ENCODE assay signal across 38 mouse cellular contexts in genomic region chr4:126693021-126693420, GRCm38 (mm10). TPM values are rescaled to one million over a fixed set of nuclear protein-coding genes. Genes with fewer than 3 reads are reported as not detected.
"Had no signal": no experiment of that assay in that cellular context is flagged by ENCODE, and none has a peak within 500 bp of the region (broad histone marks: within the 10 kb centered on the region; RNA-seq: fewer than 3 reads in every experiment).

No protein-coding gene starts in this region.

- H3K9ac ChIP-seq: heart, embryonic 13.5 days; heart, embryonic 15.5 days; hindbrain, embryonic 12.5 days; hindbrain, embryonic 14.5 days; intestine, embryonic 15.5 days; limb, embryonic 13.5 days; limb, embryonic 15.5 days; liver, embryonic 12.5 days; liver, embryonic 14.5 days had no signal

- H3K27ac ChIP-seq: heart, adult 2 months; heart, embryonic 13.5 days; heart, embryonic 15.5 days; hindbrain, embryonic 10.5 days; hindbrain, embryonic 12.5 days; hindbrain, embryonic 14.5 days; intestine, embryonic 15.5 days; limb, embryonic 13.5 days; limb, embryonic 15.5 days; liver, embryonic 12.5 days; liver, embryonic 14.5 days had no signal

- H3K4me2 ChIP-seq: heart, embryonic 11.5 days; heart, embryonic 13.5 days; heart, embryonic 15.5 days; hindbrain, embryonic 12.5 days; hindbrain, embryonic 14.5 days; intestine, embryonic 15.5 days; limb, embryonic 13.5 days; limb, embryonic 15.5 days; liver, embryonic 12.5 days had no signal

- H3K27me3 ChIP-seq: heart, embryonic 13.5 days; heart, embryonic 15.5 days; hindbrain, embryonic 12.5 days; intestine, embryonic 15.5 days; limb, embryonic 13.5 days; limb, embryonic 15.5 days; liver, embryonic 12.5 days had no signal

- DNase-seq: gastrocnemius, postnatal 14 days; gastrocnemius, postnatal 36 days; heart, adult 2 months; heart, postnatal 4 days; kidney, adult 18-20 months; kidney, adult 8-10 months; kidney, postnatal 10 days; kidney, postnatal 25 days; kidney, postnatal 4 days; layer of hippocampus, adult 9-11 months; left cerebral cortex, postnatal 4 days had no signal

- H3K9me3 ChIP-seq: heart, embryonic 13.5 days; heart, embryonic 15.5 days; hindbrain, embryonic 10.5 days; hindbrain, embryonic 12.5 days; intestine, embryonic 15.5 days; limb, embryonic 13.5 days; limb, embryonic 15.5 days; liver, embryonic 12.5 days had no signal

- H3K4me3 ChIP-seq: heart, adult 2 months; heart, embryonic 13.5 days; heart, embryonic 15.5 days; hindbrain, embryonic 10.5 days; hindbrain, embryonic 12.5 days; intestine, embryonic 15.5 days; limb, embryonic 13.5 days; limb, embryonic 15.5 days; liver, embryonic 12.5 days had no signal

- H3K4me1 ChIP-seq: heart, embryonic 15.5 days; hindbrain, embryonic 10.5 days; hindbrain, embryonic 12.5 days; intestine, embryonic 15.5 days; limb, embryonic 13.5 days; limb, embryonic 15.5 days; liver, embryonic 12.5 days had no signal

RNA-seq across cellular contexts. Expression of gene Tfap2e, which starts 43.0 kb away (rescaled TPM):
- total RNA-seq: gastrocnemius, adult 18-20 months; gastrocnemius, adult 8-10 months; gastrocnemius, postnatal 14 days; gastrocnemius, postnatal 36 days; granulocyte monocyte progenitor cell, adult 5-6 weeks; heart, adult 2 months; heart, postnatal 25 days; heart, postnatal 4 days; layer of hippocampus, adult 8-10 months; layer of hippocampus, postnatal 14 days; left cerebral cortex, adult 8-10 months; left cerebral cortex, postnatal 10 days; left cerebral cortex, postnatal 25 days; left cerebral cortex, postnatal 4 days; liver, adult 2 months had no signal
- polyA plus RNA-seq: heart, embryonic 11.5 days; heart, embryonic 13.5 days; heart, embryonic 15.5 days; heart, postnatal 0 days; inflammation-experienced regulatory T-cells, adult 6 months; intestine, embryonic 15.5 days; intestine, postnatal 0 days; kidney, embryonic 14.5 days; kidney, embryonic 16.5 days; limb, embryonic 11.5 days; liver, adult 2 months; liver, embryonic 12.5 days; liver, embryonic 14.5 days had no signal
